Mouse (Mus musculus): ENCODE measurements around the gene Lman2. TPM values are rescaled to one million over a fixed set of nuclear protein-coding genes. Genes with fewer than 3 reads are reported as not detected.

Gene Lman2
- 26.7 and 30.5 TPM in 2 replicates for polyA plus RNA-seq (2021; fragmentation: Nextera tagmentation)
- long read RNA-seq, experiment 1, full-length matches to known transcripts = 332 of 367 reads
- long read RNA-seq, experiment 1, partial matches to known transcripts = 29 of 367 reads
- long read RNA-seq, experiment 1, other reads (novel, unspliced or antisense) = 6 of 367 reads
- long read RNA-seq, experiment 2, full-length matches to known transcripts = 51 of 77 reads
- long read RNA-seq, experiment 2, partial matches to known transcripts = 5 of 77 reads
- long read RNA-seq, experiment 2, other reads (novel, unspliced or antisense) = 21 of 77 reads

GRCm38 (mm10) chr13:55362453-55363060, at the start of gene Lman2:
Gene Lman2, minus strand, starts transcription at chr13:55362783.

GRCm38 (mm10) chr13:55398088-55398487, 35.5 kb upstream of the Lman2 start, which contains the start of gene Slc34a1:
Gene Slc34a1, plus strand, starts transcription at chr13:55398187.

GRCm38 (mm10) chr13:55369531-55370114, 7.0 kb upstream of the Lman2 start, which contains the start of gene Rgs14:
Gene Rgs14, plus strand, starts transcription at chr13:55369732.

GRCm38 (mm10) chr13:55329683-55330566, 32.7 kb downstream of the Lman2 start, which contains the start of gene Mxd3:
Gene Mxd3, minus strand, starts transcription at chr13:55329823.

DNA sequence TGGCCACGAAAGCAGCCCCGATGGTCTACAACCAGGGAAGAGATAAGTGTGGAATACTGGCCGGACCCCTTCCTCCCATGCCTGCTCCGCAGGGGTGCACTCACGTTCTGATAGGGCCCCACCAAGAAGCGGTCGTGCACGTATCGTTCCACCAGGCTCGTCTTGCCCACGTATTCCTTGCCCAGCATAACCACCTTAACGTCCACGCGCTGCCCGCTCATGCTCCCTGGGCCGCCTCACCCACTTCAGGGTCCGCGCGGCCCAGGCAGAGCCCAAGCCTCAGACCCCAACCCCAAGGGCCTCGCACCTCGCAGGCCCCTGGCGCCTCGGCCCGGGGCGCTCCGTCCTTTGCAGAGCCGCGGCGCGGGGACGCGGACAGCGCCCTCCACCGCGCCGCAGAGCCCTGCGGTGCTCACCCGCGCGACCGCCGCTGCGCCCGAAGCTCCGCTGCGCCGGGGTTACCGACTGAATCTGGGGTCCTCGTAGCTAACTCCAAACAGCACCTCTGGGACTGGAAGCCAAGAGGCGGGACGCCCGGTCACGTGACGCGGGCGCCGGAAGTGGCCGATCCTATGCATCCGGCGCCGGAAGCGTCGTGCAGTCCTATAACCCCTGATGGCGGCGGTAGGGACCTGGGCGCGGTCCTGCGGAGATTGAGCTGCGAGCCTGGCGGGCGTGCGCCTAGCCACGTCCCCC, 41.0 kb downstream of the Lman2 start, which contains the start of gene Rab24:
TSS of gene Rab24 (minus strand) at position 513 of the 696 bp plus-strand sequence.

GRCm38 (mm10) chr13:55319931-55320533, 42.6 kb downstream of the Lman2 start, which contains the start of gene Prelid1:
Gene Prelid1, plus strand, starts transcription at chr13:55320500.

Other genes starting within 250 kb of the Lman2 start
- not detected in 2 replicates for gene Gm17617, start 229.2 kb downstream of the Lman2 start, polyA plus RNA-seq (2021; fragmentation: Nextera tagmentation)
- 0.04 and 0.18 TPM in 2 replicates for gene Fgfr4, start 210.1 kb downstream of the Lman2 start, polyA plus RNA-seq (2021; fragmentation: Nextera tagmentation)
- gene Nsd1, start 153.0 kb downstream of the Lman2 start, polyA plus RNA-seq (2021; fragmentation: Nextera tagmentation) = 18.4 and 28.5 TPM in 2 replicates
- 214 and 221 TPM in 2 replicates for gene Prelid1, start 42.3 kb downstream of the Lman2 start, polyA plus RNA-seq (2021; fragmentation: Nextera tagmentation)
- 60.3 and 118 TPM in 2 replicates for gene Rab24, start 40.8 kb downstream of the Lman2 start, polyA plus RNA-seq (2021; fragmentation: Nextera tagmentation)
- gene Mxd3, start 33.0 kb downstream of the Lman2 start, polyA plus RNA-seq (2021; fragmentation: Nextera tagmentation) = 0.46 and 1.2 TPM in 2 replicates
- gene Rgs14, start 6.9 kb upstream of the Lman2 start, polyA plus RNA-seq (2021; fragmentation: Nextera tagmentation) = 36.2 and 49.3 TPM in 2 replicates
- 0.03 TPM in 1 of 2 replicates, not detected in the other for gene Slc34a1, start 35.4 kb upstream of the Lman2 start, polyA plus RNA-seq (2021; fragmentation: Nextera tagmentation)
- gene Pfn3, start 52.4 kb upstream of the Lman2 start, polyA plus RNA-seq (2021; fragmentation: Nextera tagmentation) = 0.63 TPM in 1 of 2 replicates, not detected in the other
- 1.1 and 1.4 TPM in 2 replicates for gene F12, start 64.0 kb upstream of the Lman2 start, polyA plus RNA-seq (2021; fragmentation: Nextera tagmentation)
- 4.7 and 16.8 TPM in 2 replicates for gene Grk6, start 82.3 kb upstream of the Lman2 start, polyA plus RNA-seq (2021; fragmentation: Nextera tagmentation)
- 6.5 and 13.0 TPM in 2 replicates for gene Prr7, start 101.5 kb upstream of the Lman2 start, polyA plus RNA-seq (2021; fragmentation: Nextera tagmentation)
- 57.2 and 97.1 TPM in 2 replicates for gene Dbn1, start 125.3 kb upstream of the Lman2 start, polyA plus RNA-seq (2021; fragmentation: Nextera tagmentation)
- 84.5 and 89.4 TPM in 2 replicates for gene Pdlim7, start 150.9 kb upstream of the Lman2 start, polyA plus RNA-seq (2021; fragmentation: Nextera tagmentation)
- 0.47 and 0.59 TPM in 2 replicates for gene Dok3, start 166.5 kb upstream of the Lman2 start, polyA plus RNA-seq (2021; fragmentation: Nextera tagmentation)
- gene Ddx41, start 173.9 kb upstream of the Lman2 start, polyA plus RNA-seq (2021; fragmentation: Nextera tagmentation) = 33.6 and 41.6 TPM in 2 replicates
- gene Fam193b, start 208.3 kb upstream of the Lman2 start, polyA plus RNA-seq (2021; fragmentation: Nextera tagmentation) = 3.7 and 5.0 TPM in 2 replicates
- 32.4 and 100.0 TPM in 2 replicates for gene Tmed9, start 210.9 kb upstream of the Lman2 start, polyA plus RNA-seq (2021; fragmentation: Nextera tagmentation)
- 19.0 and 21.5 TPM in 2 replicates for gene B4galt7, start 237.1 kb upstream of the Lman2 start, polyA plus RNA-seq (2021; fragmentation: Nextera tagmentation)

Measured in left cerebral cortex, adult 6 months (tissue).